Mouse (Mus musculus) myocyte (in vitro differentiated cells): ENCODE results near the gene Bbs9.

Source experiments
- CEBPB ChIP-seq: IDR thresholded peaks from 2 replicates; pipeline ENCODE4 v1.6.1; 2011; ENCODE audit warnings: mild to moderate bottlenecking, moderate library complexity; ENCODE audit not compliant: poor library complexity, insufficient read depth, severe bottlenecking
- E2F4 ChIP-seq: IDR thresholded peaks from one replicate; pipeline ENCODE4 v1.6.1; 2011; ENCODE audit warnings: mild to moderate bottlenecking, control low read depth, moderate library complexity; ENCODE audit not compliant: insufficient read depth
- MAX ChIP-seq: IDR thresholded peaks from one replicate; pipeline ENCODE4 v1.6.1; 2011; ENCODE audit warnings: low read depth, mild to moderate bottlenecking, control low read depth
- MYOD1 ChIP-seq, 3 experiments: IDR thresholded peaks; one replicate each; pipeline ENCODE4 v1.6.1; 2011; ENCODE audit warnings: control low read depth in 2 of 3, low read depth in 2 of 3, mild to moderate bottlenecking in 2 of 3, moderate library complexity in 1 of 3; ENCODE audit not compliant: insufficient read length in 2 of 3, control insufficient read depth in 1 of 3
- MYOG ChIP-seq, 3 experiments: IDR thresholded peaks; one replicate each; pipeline ENCODE4 v1.6.1; 2011; ENCODE audit warnings: control low read depth in 2 of 3, low read depth in 2 of 3, mild to moderate bottlenecking in 2 of 3; ENCODE audit not compliant: insufficient read length in 2 of 3, control insufficient read depth in 1 of 3, insufficient read depth in 1 of 3
- POLR2A ChIP-seq: IDR thresholded peaks from one replicate; pipeline ENCODE4 v1.6.1; 2011; ENCODE audit warnings: low read depth, mild to moderate bottlenecking, control low read depth, moderate library complexity; ENCODE audit not compliant: insufficient read length
- POLR2AphosphoS2 ChIP-seq: IDR thresholded peaks from one replicate; pipeline ENCODE4 v1.6.1; 2011; ENCODE audit warnings: low read depth, control low read depth; ENCODE audit not compliant: insufficient read length
- REST ChIP-seq: IDR thresholded peaks from one replicate; pipeline ENCODE4 v1.6.1; 2011; ENCODE audit warnings: mild to moderate bottlenecking, control low read depth, moderate library complexity; ENCODE audit not compliant: insufficient read depth, insufficient read length
- SRF ChIP-seq: IDR thresholded peaks from one replicate; pipeline ENCODE4 v1.6.1; 2011; ENCODE audit warnings: low read depth; ENCODE audit not compliant: control insufficient read depth, insufficient read length
- TCF12 ChIP-seq: IDR thresholded peaks from one replicate; pipeline ENCODE4 v1.6.1; 2011; ENCODE audit warnings: mild to moderate bottlenecking, control low read depth; ENCODE audit not compliant: poor library complexity, insufficient read depth, severe bottlenecking
- USF1 ChIP-seq: IDR thresholded peaks from one replicate; pipeline ENCODE4 v1.6.1; 2011; ENCODE audit warnings: low read depth, mild to moderate bottlenecking, control low read depth, moderate library complexity

GRCm38 (mm10) chr9:22870661-22871060, 395.1 kb downstream of the Bbs9 start:
- TF ChIP-seq REST (no peak), MAX (no peak), SRF (no peak), POLR2A (no peak), USF1 (no peak), E2F4 (no peak), CEBPB (no peak), MYOG (IDR thresholded peaks at IDR 0.05; ENCODE audit: control insufficient read depth in 1 of 3, insufficient read depth in 1 of 3, insufficient read length in 2 of 3, low read depth in 2 of 3) (no peak), POLR2AphosphoS2 (no peak), MYOD1 (IDR thresholded peaks at IDR 0.05; ENCODE audit: control insufficient read depth in 1 of 3, insufficient read length in 2 of 3, low read depth in 2 of 3) (no peak), TCF12 (no peak)
